In the genomic region with DNA sequence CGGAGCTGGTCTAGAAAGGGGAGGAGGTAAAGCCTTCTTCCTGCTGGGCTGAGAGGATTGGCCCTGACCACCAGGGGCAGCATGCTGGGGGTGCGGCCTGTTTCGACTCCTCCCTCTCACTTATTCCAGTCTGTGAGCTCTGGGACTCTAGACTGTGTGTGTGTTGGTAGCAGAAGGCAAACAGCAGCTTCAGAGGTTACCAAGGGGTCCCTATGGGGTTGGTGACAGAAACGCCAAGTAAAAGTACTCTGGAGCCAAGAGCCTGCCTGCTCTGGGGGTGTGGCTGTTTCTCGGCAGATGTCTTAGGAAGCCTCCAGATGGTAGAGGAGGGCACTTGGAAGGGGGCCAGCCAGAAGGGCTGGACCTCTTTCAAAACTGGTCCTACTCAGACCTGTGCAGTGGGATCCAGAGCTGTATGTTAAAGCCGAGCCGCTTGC, we compare ENCODE assay signal across 8 mouse cellular contexts. TPM values are rescaled to one million over a fixed set of nuclear protein-coding genes. Genes with fewer than 3 reads are reported as not detected.
DNase-seq lines count a peak whose midpoint lies in the region; ATAC-seq and TF ChIP-seq lines count a peak whose summit lies in the region.

No protein-coding gene starts in this region.

- WGBS in heart, embryonic 13.5 days, result 39% methylated on average over 7 of the region's 7 CpGs
- 43% methylated on average over 7 of the region's 7 CpGs for WGBS in forebrain, embryonic 12.5 days
- WGBS in kidney, postnatal 0 days, result 26% methylated on average over 7 of the region's 7 CpGs
- WGBS in stomach, embryonic 16.5 days, result 32% methylated on average over 7 of the region's 7 CpGs

- H3K4me2 ChIP-seq in heart, embryonic 13.5 days, result peak overlapping the region; percentile 36
- no peak overlapping the region for H3K4me2 ChIP-seq in forebrain, embryonic 12.5 days
- no peak overlapping the region for H3K4me2 ChIP-seq in kidney, postnatal 0 days (ENCODE audit: low read length)
- peak overlapping the region; percentile 25; the same call in 1 of the 2 replicates for H3K4me2 ChIP-seq in stomach, embryonic 16.5 days (ENCODE audit: low read depth, low read length)

- 0 out of 2 replicates have a peak overlapping the region, but pooled peaks have one; percentile 8 for H3K4me3 ChIP-seq in heart, embryonic 13.5 days
- H3K4me3 ChIP-seq in forebrain, embryonic 12.5 days (replicated peaks), result no peak overlapping the region
- H3K4me3 ChIP-seq in kidney, postnatal 0 days (replicated peaks; ENCODE audit: low read depth, low read length), result no peak overlapping the region
- H3K4me3 ChIP-seq in stomach, embryonic 16.5 days (replicated peaks; ENCODE audit: low read length), result 0 out of 2 replicates have a peak overlapping the region, but pooled peaks have one; percentile 13

- intact Hi-C loops in heart, postnatal 36 days (cut with DNase I), result no loop called here

- peak; percentile 68 for TF ChIP-seq CTCF in kidney, postnatal 0 days (IDR thresholded peaks at IDR 0.05; ENCODE audit: low read depth)

- H3K27me3 ChIP-seq in heart, embryonic 13.5 days (replicated peaks), result no peaks in the 10 kb centered on the region
- no peaks in the 10 kb centered on the region for H3K27me3 ChIP-seq in forebrain, embryonic 12.5 days
- H3K27me3 ChIP-seq in kidney, postnatal 0 days (ENCODE audit: insufficient read depth, low read length), result no peaks in the 10 kb centered on the region
- H3K27me3 ChIP-seq in stomach, embryonic 16.5 days (ENCODE audit: control insufficient read depth, insufficient read depth, low read length), result no peaks in the 10 kb centered on the region

- DNase-seq in heart, postnatal 36 days, result no peak
- peak; percentile 93 for DNase-seq in ZHBTc4 (ENCODE audit: low read depth, low spot score)
- peak; percentile 74 for DNase-seq in kidney, postnatal 0 days (ENCODE audit: low spot score)
- no peak for DNase-seq in thymus, postnatal 10 days (ENCODE audit: low spot score in 2 of 2)

- H3K27ac ChIP-seq in heart, embryonic 13.5 days (replicated peaks), result no peak overlapping the region
- H3K27ac ChIP-seq in forebrain, embryonic 12.5 days, result peak overlapping the region; percentile 80
- H3K27ac ChIP-seq in kidney, postnatal 0 days, result no peak overlapping the region
- H3K27ac ChIP-seq in stomach, embryonic 16.5 days (ENCODE audit: low read length), result no peak overlapping the region

- peaks cover 46% of the 10 kb centered on the region for H3K4me1 ChIP-seq in heart, embryonic 13.5 days
- peaks cover 49% of the 10 kb centered on the region for H3K4me1 ChIP-seq in forebrain, embryonic 12.5 days
- H3K4me1 ChIP-seq in kidney, postnatal 0 days (replicated peaks; ENCODE audit: insufficient read depth, low read length), result peaks cover 15% of the 10 kb centered on the region
- H3K4me1 ChIP-seq in stomach, embryonic 16.5 days (ENCODE audit: control insufficient read depth, insufficient read depth, low read length), result 0 out of 2 replicates have a peak, but pooled peaks cover 8% of the 10 kb centered on the region

- 0 out of 2 replicates have a peak overlapping the region, but pooled peaks have one; percentile 10 for H3K9ac ChIP-seq in heart, embryonic 13.5 days
- no peak overlapping the region for H3K9ac ChIP-seq in forebrain, embryonic 12.5 days
- no peak overlapping the region for H3K9ac ChIP-seq in kidney, postnatal 0 days (ENCODE audit: low read depth, low read length)
- no peak overlapping the region for H3K9ac ChIP-seq in stomach, embryonic 16.5 days (ENCODE audit: low read length)

- H3K36me3 ChIP-seq in heart, embryonic 13.5 days, result no peaks in the 10 kb centered on the region
- no peaks in the 10 kb centered on the region for H3K36me3 ChIP-seq in forebrain, embryonic 12.5 days (replicated peaks)
- no peaks in the 10 kb centered on the region for H3K36me3 ChIP-seq in kidney, postnatal 0 days (ENCODE audit: insufficient read depth, low read length)
- no peaks in the 10 kb centered on the region for H3K36me3 ChIP-seq in stomach, embryonic 16.5 days (ENCODE audit: control insufficient read depth, insufficient read depth, low read length)

- ATAC-seq in heart, embryonic 13.5 days (ENCODE audit: extremely low read depth, insufficient number of reproducible peaks, low FRiP score, low TSS enrichment), result no peak
- ATAC-seq in forebrain, embryonic 12.5 days (ENCODE audit: low FRiP score), result peak; percentile 51; the same call in 1 of the 2 replicates
- peak; percentile 78 for ATAC-seq in kidney, postnatal 0 days (replicated peaks; ENCODE audit: low FRiP score, low read depth)
- peak; percentile 29; the same call in 1 of the 2 replicates for ATAC-seq in megakaryocyte, adult 5-6 weeks (ENCODE audit: poor library complexity, severe bottlenecking)
- peak; percentile 65 for ATAC-seq in stomach, embryonic 16.5 days (ENCODE audit: insufficient read depth, low FRiP score)

- no peaks in the 10 kb centered on the region for H3K9me3 ChIP-seq in heart, embryonic 13.5 days
- no peaks in the 10 kb centered on the region for H3K9me3 ChIP-seq in forebrain, embryonic 12.5 days
- H3K9me3 ChIP-seq in kidney, postnatal 0 days (replicated peaks; ENCODE audit: low read length), result no peaks in the 10 kb centered on the region
- H3K9me3 ChIP-seq in stomach, embryonic 16.5 days (replicated peaks; ENCODE audit: control insufficient read depth, low read length), result no peaks in the 10 kb centered on the region

RNA-seq across cellular contexts. Expression of gene Ncf2, which starts 15.3 kb away (rescaled TPM):
- 3.3 and 4.6 TPM in 2 replicates for polyA plus RNA-seq in heart, embryonic 13.5 days (2015; fragmentation: Nextera tagmentation; extraction: Ambion mirVana)
- total RNA-seq in heart, postnatal 36 days (2021), result 1 to 10 TPM; 4.4 to 6.0 TPM
- 1.8 and 2.2 TPM in 2 replicates for polyA plus RNA-seq in forebrain, embryonic 12.5 days (2016; fragmentation: Nextera tagmentation; extraction: Ambion mirVana)
- polyA plus RNA-seq in kidney, postnatal 0 days (2015; fragmentation: Nextera tagmentation; extraction: Ambion mirVana), result 7.3 and 8.3 TPM in 2 replicates
- total RNA-seq in megakaryocyte, adult 5-6 weeks (2015), result 252 and 267 TPM in 2 replicates
- 373 and 410 TPM in 2 replicates for total RNA-seq in megakaryocyte, adult 5-6 weeks (2017)
- polyA plus RNA-seq in stomach, embryonic 16.5 days (2015; fragmentation: Nextera tagmentation; extraction: Ambion mirVana), result 7.0 and 10.8 TPM in 2 replicates

RNA-seq across cellular contexts. Expression of gene Arpc5, which starts 48.9 kb away (rescaled TPM):
- 198 and 202 TPM in 2 replicates for polyA plus RNA-seq in heart, embryonic 13.5 days (2015; fragmentation: Nextera tagmentation; extraction: Ambion mirVana)
- 10 to 100 TPM; 33.3 to 36.6 TPM for total RNA-seq in heart, postnatal 36 days (2021)
- polyA plus RNA-seq in forebrain, embryonic 12.5 days (2016; fragmentation: Nextera tagmentation; extraction: Ambion mirVana), result 275 and 281 TPM in 2 replicates
- polyA plus RNA-seq in kidney, postnatal 0 days (2015; fragmentation: Nextera tagmentation; extraction: Ambion mirVana), result 294 and 307 TPM in 2 replicates
- total RNA-seq in megakaryocyte, adult 5-6 weeks (2015), result 786 and 868 TPM in 2 replicates
- 396 and 424 TPM in 2 replicates for total RNA-seq in megakaryocyte, adult 5-6 weeks (2017)
- polyA plus RNA-seq in stomach, embryonic 16.5 days (2015; fragmentation: Nextera tagmentation; extraction: Ambion mirVana), result 355 and 357 TPM in 2 replicates

RNA-seq across cellular contexts. Expression of gene Rgl1, which starts 49.1 kb away (rescaled TPM):
- polyA plus RNA-seq in heart, embryonic 13.5 days (2015; fragmentation: Nextera tagmentation; extraction: Ambion mirVana), result 54.1 and 59.2 TPM in 2 replicates
- 10 to 100 TPM; 34.9 to 38.3 TPM for total RNA-seq in heart, postnatal 36 days (2021)
- 19.8 and 20.9 TPM in 2 replicates for polyA plus RNA-seq in forebrain, embryonic 12.5 days (2016; fragmentation: Nextera tagmentation; extraction: Ambion mirVana)
- 59.4 and 60.9 TPM in 2 replicates for polyA plus RNA-seq in kidney, postnatal 0 days (2015; fragmentation: Nextera tagmentation; extraction: Ambion mirVana)
- total RNA-seq in megakaryocyte, adult 5-6 weeks (2015), result 1.7 and 3.0 TPM in 2 replicates
- total RNA-seq in megakaryocyte, adult 5-6 weeks (2017), result 2.9 TPM in 2 replicates
- polyA plus RNA-seq in stomach, embryonic 16.5 days (2015; fragmentation: Nextera tagmentation; extraction: Ambion mirVana), result 39.8 and 48.3 TPM in 2 replicates

Comparison
In these comparisons a context has a peak if more than half of its experiments do, and no peak if none do; other contexts are left out.
1. H3K4me2 ChIP-seq: peak in heart, embryonic 13.5 days (single experiment) and stomach, embryonic 16.5 days (single experiment); none in forebrain, embryonic 12.5 days (single experiment) and kidney, postnatal 0 days (single experiment).
2. H3K4me3 ChIP-seq: peak in heart, embryonic 13.5 days (single experiment) and stomach, embryonic 16.5 days (single experiment); none in forebrain, embryonic 12.5 days (single experiment) and kidney, postnatal 0 days (single experiment).
3. DNase-seq: peak in ZHBTc4 (single experiment) and kidney, postnatal 0 days (single experiment); none in heart, postnatal 36 days (0 of 2) and thymus, postnatal 10 days (0 of 2).